Mouse (Mus musculus) heart, adult 11 months (tissue): Measurements from ENCODE around the gene Glycam1.

Experiments used
- DNase-seq: peaks from one replicate; pipeline ENCODE4 v3.0.0; 2022

Glycam1 gene

DNA sequence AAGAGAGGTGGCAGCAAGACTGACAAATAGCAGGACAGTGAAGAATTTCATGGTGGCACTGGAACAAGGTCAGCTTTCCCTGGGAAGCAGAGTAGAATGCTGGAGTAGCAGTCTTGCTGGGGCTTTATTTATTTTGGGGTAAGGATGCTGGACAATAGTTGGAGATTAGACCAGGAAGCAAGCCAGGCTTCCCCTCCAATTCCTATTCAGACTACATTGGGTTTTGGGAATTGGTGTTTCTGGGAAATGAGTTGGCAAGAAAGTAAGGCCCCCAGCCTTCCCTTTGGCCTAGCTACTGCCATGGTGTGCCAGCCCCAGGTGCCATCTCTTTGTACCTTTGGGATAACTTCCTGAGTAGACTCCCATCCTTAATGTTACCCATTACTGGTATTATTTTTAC, at the start of gene Glycam1:
Glycam1 (minus strand) TSS at position 101 of the 400 bp plus-strand sequence.
- peak; percentile 17 for DNase-seq

DNA sequence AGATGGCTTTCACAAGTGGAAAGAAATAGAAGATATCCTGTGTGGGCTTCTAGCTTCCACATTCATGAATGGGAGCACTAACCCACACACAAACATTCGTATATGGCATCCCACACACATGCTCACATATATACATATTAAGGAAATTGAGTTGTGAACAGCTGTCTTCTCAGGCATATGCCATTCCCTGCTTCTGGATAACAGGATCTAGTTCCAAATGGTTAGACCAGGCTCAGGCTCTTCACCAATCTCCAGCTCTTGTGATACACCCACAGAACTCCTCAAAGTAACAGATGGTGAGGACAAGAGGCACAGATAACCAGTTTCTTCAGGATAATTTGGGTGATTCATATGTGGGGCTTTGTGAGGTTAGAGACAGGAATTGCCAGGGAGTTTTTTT, 39.6 kb upstream of the Glycam1 start:
- peak; percentile 24 for DNase-seq

DNA sequence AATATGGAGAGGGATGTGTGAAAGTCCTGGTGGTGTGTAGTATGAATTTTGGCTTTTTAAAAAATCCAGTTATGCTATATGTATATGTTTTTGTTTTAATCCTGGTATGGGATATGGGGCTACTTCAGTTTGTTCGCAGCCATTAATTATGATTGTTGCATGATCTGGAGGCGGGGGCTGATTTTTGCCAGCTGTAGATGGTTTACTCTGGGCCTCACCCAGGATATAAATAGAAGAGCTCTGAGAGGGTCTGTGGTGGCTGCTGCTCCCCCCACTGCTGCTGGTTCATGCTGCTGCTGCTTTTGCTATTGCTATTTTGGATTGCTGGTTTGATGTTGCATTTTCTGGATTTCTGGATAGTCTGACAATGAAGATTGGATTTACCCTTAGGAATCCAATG, 25.9 kb upstream of the Glycam1 start:
- DNase-seq = peak; percentile 43

DNA sequence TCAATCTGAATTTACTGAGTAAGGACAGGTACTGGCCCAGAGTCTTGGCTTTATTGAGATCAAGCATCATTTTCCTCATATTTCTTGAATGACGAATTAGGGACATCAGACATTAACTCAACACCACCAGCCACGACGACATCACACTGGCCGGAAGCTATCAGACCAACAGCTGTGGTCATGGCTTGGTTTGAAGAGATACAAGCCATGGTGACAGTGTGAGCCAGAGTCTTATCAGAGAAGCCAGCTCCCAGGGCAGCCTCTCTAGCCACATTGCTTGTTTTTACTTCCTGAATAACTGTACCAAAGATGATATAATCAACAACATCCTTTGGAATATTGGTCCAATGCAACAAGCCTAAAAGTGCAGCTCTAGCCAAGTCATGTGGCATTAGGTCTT, 22.9 kb upstream of the Glycam1 start:
- peak; percentile 44 for DNase-seq

DNA sequence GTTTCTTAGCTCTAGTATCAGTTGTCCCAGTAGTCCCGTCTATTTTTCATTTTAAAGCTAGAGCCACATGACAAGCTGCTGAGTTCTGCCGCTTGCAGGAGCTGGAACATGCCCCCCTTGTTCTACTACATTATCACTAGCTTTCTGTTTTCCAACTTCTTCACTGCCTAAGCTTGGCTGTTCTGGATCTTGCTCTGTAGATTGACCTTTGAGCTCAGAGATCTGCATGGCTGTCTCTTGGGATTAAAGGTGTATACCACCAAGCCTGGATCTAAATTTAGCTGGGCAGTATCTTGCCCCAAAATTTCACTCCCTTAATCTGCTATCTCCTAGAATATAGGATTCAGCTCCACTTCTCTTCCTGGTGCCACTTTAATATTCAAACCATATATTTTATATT, 21.0 kb upstream of the Glycam1 start:
- no peak for DNase-seq

DNA sequence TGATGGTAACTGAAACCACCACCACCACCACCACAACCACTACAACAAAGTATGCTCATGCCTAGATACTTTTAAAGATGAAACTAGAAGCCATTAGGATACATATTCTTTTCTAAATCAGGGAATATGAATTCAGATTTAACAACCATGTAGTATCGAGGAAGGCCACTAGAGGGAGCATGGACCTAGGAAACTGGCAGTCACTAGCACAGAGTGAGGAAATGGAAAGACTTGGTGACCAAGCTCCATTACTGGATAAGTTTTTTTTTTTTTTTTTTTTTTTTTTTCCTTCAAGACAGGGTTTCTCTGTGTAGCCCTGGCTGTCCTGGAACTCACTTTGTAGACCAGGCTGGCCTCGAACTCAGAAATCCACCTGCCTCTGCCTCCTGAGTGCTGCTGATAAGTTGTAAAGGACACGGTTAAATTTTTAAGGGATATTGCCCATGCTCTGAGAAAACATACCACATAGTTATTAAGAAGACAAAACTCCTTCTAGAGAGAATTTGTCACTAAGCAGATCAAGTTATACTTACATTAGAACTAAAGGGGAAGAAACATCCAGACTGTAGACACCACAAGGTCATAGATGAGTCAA, 12.7 kb downstream of the Glycam1 start:
- DNase-seq = peak; percentile 24

DNA sequence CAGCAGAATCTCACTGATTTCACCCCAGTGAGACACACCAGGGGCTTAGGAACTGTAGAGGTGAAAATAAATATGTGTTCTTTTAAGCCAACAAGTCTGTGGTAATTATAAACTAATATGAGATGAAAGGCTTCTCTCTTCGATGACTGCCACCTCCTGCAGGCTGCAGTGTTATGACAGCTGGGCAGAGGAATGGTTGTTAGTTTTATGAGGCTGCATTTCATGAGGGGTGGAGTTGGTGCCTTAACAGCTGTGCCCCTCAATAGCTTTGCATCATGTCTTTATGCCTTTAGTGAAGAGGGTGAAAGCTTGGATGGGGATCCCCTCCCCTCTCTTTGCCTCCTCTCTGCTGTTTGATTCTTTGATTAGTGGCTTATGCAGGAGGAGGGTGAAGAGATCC, 13.8 kb downstream of the Glycam1 start:
- DNase-seq = peak; percentile 37

DNA sequence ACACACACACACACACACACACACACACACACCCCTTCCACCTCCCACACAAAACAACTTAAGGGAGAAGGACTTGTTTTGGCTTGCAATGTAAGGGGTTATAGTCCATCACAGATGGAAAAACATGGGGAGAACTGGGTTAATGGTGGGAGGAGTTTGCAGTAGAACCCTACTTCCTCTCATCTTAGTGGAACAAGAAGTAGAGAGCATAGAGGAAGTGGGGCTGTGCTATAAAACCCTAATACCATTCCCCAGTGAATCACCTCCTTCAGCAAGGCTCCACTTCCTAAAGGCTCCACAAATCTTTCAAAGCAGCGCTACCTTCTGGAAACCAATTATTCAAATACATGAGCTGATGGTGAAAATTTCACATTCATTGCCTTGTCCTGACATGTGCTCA, 15.4 kb downstream of the Glycam1 start:
- peak; percentile 68 for DNase-seq

DNA sequence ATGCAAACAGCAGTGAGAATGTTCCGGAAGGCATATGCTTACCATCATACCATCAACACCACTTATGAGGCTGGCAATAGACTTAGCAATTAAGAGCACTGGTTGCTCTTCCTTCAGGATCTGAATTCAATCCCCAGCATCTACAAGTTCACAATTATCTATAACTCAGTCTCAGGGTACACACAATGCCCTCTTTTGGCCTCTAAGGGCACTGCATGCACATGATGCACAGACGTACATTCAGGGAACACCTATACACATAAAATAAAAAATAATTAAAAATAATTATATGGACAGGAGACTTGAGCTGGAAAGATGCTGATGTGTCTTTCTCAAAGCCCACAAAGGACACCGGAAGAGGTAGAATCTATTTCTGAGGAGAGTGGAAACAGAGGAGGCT, 16.9 kb downstream of the Glycam1 start:
- DNase-seq = peak; percentile 53

DNA sequence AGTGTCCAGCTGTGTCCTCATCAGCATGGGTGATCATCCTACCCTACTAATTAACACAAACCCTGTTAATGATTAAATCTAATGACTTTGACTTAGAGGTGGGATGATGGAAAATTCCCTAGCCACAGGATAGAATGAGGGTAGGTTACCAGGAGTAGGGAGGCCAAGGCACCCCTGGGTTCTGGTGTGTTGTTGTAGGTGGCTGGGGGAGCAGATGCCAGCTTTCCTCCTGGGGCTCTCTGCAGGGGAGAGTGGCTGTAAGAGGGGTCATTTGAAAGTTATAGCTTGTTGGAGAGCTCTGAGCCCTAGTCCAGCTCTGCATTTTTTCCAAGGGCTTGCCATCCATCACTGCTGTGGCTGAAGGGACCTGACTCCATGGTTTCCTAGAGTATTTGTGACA, 22.4 kb downstream of the Glycam1 start:
- DNase-seq = peak; percentile 46

DNA sequence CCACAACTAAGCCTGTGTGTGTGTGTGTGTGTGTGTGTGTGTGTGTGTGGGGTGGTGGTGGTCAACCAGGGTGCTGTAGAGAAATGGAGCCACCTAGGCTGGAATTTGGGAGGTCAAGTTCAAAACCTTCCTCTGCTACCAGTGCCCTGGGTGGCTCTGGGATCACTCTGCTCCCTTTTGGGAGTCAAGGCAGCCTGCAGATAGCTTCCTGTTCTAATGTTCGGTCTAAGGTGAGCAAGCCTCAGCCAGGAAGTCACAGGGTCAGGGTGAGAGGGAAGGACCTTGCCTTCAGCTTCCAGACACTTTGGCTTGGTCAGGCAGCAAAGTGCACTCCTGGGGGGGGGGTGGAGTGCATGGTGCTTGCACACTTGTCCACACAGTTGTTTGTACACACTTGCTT, 24.2 kb downstream of the Glycam1 start:
- peak; percentile 67 for DNase-seq

DNA sequence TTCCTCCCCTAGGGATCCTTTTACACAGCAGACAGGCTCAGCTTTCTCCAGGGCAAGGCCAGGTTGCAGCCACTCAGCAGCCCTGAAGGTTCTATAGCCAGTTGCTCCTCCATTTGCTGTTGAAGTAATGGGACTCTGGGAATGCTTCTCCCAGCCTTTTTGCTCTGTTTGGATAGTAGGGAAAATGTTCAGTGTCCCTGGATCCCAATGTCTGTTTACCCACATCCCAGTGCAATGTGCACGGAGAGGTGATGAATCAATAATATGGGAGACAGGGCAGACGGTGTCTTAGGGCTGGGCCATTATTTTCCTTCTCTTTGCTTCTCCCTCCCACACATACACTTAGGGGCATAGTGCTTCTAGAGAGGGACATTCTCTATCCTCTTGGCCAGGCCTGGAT, 25.6 kb downstream of the Glycam1 start:
- peak; percentile 61 for DNase-seq

DNA sequence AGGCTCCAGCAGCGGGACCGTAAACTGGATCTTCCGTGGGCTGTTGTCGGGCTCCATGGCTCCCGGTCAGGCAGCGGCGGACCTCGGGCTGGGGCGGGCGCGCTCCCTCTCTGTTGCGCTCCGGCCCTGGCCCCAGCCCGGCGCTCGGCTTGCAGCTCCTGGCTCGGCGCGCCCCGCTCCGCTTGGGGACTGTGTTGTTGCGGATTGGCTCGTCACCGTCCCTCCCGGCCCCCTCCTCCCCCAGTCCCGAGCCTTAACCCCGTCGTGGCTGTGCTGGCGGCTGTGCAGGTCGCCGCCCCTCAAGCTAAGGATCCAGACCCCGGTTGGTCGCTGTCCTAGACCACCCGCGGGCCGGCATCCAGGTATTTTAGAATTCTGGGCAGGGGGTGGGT, 27.1 kb downstream of the Glycam1 start, which contains the start of gene Ppp1r1a:
Ppp1r1a (minus strand) TSS at position 182 of the 392 bp plus-strand sequence.
- DNase-seq = peak; percentile 91

DNA sequence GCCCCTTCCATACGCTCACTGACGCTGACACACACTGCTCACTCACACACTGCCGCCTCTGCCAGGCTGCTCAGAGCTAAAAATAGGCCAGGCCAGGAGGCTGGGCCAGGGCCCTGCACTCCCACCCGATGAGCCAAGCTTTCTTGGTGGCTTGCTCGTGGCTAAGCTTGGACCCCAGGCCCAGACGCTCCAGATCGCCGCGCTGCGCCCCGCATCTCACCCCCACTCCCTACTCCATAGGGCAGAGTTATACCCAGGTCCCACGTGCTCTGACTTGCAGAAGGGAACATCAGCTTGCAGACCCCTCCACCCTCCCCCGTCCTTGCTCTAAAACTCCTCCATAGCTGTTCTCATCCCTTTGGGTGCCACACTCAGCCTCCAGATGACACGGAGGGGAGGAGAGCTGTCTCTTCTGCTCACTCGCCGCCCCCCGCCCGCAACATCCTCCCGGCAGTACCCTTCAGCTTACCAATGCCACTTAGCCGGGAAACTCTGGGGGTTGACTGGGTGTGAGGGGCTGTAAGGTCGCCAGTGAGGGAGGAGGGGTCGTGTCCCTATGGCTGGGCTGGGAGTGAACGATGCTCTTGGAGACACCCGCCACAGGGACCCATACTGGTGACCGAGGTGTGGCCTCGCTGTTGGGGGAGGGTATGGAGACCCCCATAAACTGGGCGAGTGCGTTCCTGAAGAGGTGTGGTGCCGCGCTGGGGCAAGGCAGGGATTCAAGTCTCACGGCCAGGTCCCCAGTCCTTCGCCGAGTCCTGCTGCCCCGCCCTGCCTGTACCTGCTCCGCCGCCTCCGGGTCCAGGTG, 27.7 kb downstream of the Glycam1 start:
- peak; percentile 92 for DNase-seq

DNA sequence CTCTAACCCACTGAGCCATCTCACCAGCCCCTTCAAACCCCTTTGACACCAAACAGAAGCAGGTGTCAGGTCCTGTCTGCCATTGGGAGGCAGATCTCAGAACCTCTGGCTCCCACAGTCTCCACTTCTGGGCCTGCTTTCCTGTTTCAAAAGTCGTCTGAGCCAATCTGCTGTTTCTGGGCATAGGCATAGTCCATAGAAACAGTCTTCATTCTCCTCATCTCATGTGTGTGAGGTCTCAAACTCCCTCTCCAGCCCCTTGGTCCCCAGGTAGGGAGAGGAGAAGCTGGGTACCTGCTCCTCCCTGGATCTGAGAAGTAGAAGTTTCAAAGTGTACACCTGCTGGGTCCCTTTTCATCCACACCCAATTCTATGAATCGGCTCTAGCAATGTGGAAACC, 28.4 kb downstream of the Glycam1 start:
- peak; percentile 71 for DNase-seq

DNA sequence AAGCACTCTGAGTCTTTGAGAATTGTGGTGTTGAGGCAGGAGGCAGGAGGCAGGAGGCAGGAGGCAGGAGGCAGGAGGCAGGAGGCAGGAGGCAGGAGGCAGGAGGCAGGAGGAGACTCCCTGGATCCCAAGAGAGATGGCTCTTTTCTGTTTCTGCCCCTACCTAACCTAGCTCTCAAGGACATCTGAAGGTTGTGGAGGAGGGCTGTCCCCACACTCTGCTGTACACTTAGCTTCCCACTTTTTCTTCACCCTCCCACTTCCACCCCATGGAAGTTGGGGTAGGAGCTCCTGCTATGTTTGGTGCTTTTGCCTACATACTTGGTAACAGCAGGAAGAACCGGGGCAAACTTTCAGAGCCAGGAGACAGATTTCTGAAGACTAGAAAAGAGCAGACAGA, 29.1 kb downstream of the Glycam1 start:
- peak; percentile 51 for DNase-seq

DNA sequence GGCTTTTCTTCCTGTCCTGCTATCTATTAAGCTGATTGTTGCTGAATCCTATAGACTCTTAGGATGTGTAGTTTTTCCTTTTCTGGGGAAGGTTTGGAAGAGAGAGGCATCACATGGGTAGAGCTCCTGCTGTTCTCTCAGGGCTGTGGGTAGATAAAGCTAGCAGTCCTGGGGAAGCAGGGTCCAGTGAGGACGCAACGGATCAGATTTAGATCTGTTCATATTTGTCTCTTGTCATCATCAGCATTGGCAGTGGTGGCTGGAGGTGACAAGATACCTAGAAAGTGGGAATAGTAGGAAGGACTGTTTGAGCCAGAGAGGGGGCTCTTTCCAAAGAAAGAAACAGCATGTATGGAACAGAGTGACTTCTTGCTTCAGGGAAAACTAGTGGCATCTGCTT, 29.9 kb downstream of the Glycam1 start:
- DNase-seq = peak; percentile 62

DNA sequence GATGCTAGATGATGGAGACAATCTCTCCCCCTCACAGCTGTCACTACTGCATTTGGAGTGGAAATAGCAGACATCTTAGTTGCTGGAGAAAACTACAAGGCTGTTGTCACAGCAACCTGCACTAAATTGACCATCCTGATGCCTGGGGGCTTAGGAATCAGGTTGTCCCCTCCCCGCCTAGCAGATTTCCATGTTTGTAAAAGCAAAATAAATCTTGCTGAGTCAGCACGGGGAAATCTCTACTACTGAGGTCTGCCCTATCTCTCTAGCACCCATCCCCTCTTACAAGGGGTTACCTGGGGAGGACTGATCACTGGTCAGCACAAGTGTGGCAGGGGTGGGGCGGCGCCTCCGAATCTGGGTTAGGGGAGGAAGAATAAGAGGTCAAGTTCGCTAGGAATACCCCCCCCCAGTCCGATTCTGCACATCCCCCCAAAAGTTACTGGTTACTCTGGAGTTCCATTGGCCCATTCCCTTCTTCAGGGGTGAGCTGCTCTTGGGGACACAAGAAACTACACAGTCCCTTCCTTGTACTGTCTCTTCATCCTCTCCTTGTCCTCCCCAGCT, 30.7 kb downstream of the Glycam1 start:
- DNase-seq = peak; percentile 81

DNA sequence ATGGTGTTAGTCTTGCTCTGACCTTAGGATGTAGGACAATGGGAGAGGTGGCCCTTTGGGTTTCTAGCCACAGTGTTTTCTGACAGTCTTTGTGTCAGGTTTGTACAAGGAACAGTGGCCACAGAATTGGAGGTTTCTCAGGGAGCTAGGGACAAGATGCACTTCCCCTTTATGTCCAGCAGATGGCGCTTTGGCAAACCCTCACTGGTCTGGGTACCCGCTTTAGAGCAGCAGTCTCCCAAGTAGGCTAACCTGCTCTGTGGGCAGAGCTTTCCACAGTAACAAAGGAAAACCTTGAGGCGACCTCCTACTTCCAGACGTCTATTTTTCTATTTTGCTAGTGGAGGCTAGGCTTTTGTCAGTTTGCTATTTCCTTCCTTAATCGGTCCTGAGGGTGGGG, 34.5 kb downstream of the Glycam1 start:
- DNase-seq = no peak

DNA sequence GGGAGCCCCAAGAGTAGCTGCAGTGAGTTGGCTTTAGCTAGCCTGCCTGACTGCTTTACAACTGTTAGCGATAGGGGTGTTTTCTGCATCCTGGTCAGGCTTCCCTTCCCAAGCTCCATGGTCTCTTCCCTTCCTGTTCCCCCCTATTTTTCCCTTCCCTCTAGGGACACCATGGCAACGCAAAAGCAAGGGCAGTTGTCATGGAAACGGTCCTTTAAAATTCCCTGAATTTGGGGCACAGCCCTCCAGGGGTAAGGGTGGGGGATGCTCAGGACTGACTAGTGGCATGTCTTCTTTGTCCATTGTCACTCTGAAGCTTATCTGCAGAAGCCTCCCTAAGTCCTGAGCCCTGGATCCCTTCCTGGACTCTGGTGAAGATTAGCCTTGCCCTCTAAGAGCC, 41.7 kb downstream of the Glycam1 start:
- DNase-seq = no peak

DNA sequence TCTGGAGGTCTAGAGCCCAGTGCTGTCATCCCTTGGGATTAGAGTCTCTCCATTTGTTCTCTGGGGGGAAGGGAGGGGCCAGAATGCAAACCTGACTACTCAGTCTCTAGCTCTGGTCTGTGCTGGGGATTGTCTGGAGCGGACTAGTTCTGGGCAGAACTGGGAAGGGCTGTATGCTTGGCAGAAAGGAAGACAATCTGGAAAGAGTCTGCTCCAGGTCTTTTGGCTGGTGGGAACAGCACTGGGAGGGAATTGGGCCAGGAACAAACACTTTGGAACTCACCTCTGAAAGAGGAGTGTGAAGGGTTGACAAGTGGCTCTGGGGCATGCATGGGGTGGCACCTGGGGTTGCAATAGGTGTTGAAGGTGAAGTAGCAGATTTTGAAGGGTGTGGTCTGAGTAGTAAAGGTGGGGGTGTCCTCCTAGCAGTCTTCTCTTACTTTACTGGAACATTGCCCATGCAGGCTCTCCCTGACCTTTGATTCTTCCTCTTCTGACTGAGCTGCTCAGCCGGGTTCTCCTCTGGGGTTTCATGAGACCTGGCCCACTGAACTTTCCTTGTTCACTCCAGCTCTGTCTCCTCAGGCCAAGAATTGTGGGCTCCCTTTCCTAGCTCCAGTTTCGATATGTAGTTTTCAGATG, 42.3 kb downstream of the Glycam1 start:
- no peak for DNase-seq

DNA sequence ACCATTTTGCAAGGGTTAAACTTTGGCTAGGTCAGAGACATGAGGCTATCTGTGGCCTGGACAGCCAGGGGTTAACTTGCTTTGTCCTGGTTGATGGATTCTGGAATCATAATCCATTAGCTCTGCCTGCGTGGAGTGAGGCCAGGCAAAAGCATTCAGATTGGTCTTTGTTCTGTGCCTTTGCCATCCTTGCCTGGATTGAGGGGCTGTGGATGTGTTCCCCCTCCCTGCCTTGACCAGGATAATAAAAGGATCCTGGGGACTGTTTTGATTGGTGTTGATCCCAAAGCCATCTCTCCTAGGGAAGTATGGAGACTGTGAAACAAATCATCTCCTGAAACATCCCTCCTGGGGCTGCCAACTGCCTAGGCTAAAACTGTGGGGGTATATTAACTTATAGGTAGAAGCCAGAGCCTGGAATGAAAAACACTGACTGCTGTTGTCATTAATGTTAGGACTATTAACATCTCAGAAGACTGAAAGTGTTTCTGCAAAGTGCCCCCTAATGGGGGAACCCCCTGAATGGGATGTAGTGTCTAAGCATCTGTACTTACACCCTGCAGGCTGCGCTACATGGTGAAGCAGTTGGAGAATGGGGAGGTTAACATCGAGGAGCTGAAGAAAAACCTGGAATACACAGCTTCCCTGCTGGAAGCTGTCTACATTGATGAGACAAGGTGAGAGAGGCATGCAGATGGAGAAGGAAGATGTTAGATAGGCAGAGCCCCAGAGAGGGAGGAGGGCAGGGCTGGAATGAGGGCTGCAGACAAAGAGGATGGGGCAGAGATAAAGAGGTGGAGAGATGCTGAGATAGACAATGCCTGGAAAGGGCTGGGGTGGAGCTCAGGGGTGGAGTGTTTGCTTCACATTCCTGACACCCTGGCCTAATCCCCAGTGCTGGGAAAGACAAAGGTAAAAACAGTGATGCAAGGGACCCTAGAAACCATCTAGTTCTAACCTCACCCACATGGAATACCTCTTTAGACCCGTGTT, 45.2 kb downstream of the Glycam1 start:
- DNase-seq = no peak
